Mouse (Mus musculus): ENCODE measurements around the gene Olfr1124. TPM values are rescaled to one million over a fixed set of nuclear protein-coding genes. Genes with fewer than 3 reads are reported as not detected.
"Not testable (repeated sequence)": the region's sequence is repeated elsewhere in the genome, so short reads cannot be mapped to it uniquely, and the experiment has no call there.

The Olfr1124 gene
- not detected for total RNA-seq (2021)
- long read RNA-seq, experiment 1, result 0 reads
- long read RNA-seq, experiment 2, result 0 reads

GRCm38 (mm10) chr2:87429975-87430374 is at the start of gene Olfr1124:
Olfr1124 (plus strand) TSS chr2:87430275.
- no peak for DNase-seq (ENCODE audit: low spot score in 2 of 2)

DNA sequence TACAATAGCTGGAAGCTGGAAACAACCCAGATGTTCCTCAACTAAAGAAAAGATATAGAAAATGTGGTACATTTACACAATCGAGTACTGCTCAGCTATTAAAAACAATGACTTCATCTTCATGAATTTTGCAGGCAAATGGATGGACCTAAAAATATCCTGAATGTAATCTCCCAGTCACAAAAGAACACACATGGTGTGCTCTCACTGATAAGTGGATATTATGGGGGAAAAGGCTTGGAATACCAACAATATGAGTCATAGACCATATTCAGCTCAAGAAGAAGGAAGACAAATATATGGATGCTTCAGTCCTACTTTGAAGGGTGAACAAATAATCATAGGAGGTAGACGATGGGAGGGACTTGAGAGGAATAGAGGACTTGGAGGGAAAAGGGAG is 46.1 kb upstream of the Olfr1124 start:
- no peak for DNase-seq (ENCODE audit: low spot score in 2 of 2)

GRCm38 (mm10) chr2:87385549-87385948 is 44.5 kb upstream of the Olfr1124 start, which contains the start of gene Olfr1122:
Olfr1122 (plus strand) TSS chr2:87385849.
- DNase-seq (ENCODE audit: low spot score in 2 of 2), result no peak

GRCm38 (mm10) chr2:87393605-87394004 is 36.5 kb upstream of the Olfr1124 start:
- DNase-seq (ENCODE audit: low spot score in 2 of 2), result not testable (repeated sequence)

GRCm38 (mm10) chr2:87394686-87395085 is 35.4 kb upstream of the Olfr1124 start:
- DNase-seq (ENCODE audit: low spot score in 2 of 2), result not testable (repeated sequence)

DNA sequence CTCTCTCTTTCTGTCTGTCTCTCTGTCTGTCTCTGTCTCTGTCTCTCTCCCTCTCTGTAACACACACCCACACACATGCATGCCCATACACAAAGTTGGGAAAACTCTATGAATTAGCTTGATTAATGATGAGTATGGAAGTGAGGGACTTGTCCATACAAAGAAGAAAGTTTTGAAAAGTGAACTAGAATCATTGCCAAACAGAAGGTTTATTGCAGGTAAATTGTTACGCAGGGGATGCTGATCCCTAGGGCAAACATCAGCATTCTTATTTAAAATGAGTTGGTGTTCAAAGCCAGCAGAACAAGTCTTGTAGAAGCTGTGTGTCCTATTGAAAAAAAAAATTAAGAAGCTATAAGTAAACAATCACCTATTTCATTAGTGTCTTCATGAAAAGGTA is 13.7 kb upstream of the Olfr1124 start, which contains the start of gene Olfr1123:
Gene Olfr1123, plus strand, starts transcription at position 301 of the 400 bp plus-strand sequence.
- no peak for DNase-seq (ENCODE audit: low spot score in 2 of 2)

GRCm38 (mm10) chr2:87437731-87438130 is 7.7 kb downstream of the Olfr1124 start:
- DNase-seq (ENCODE audit: low spot score in 2 of 2), result no peak

- DNase-seq (ENCODE audit: low spot score in 2 of 2), result no peak
Observed at GRCm38 (mm10) chr2:87453662-87454061, 23.6 kb downstream of the Olfr1124 start, which contains the start of gene Olfr1126. Olfr1126 (plus strand) TSS chr2:87453962.

GRCm38 (mm10) chr2:87461769-87462168 is 31.7 kb downstream of the Olfr1124 start:
- DNase-seq (ENCODE audit: low spot score in 2 of 2), result no peak

- DNase-seq (ENCODE audit: low spot score in 2 of 2), result no peak
Observed at GRCm38 (mm10) chr2:87480207-87480606, 50.1 kb downstream of the Olfr1124 start.

DNA sequence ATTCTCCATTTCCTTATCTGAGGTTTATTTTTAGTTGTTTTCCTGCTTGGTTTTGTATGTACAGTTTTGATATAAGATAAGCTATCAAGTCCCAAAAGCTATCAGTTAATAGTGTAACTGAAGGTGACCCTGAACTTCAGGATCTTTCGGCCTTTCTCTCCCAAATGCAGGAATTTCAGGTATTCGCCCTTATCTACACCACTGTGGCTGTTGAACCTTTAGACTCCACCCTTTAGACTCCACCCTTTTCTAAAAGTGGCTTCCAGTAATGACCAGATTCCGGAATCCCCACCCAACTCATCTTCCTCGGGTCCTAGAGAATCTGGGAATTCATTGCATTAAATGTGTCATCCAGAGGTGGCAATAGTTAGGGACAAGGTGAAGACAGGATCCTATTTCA is 51.1 kb downstream of the Olfr1124 start:
- no peak for DNase-seq (ENCODE audit: low spot score in 2 of 2)

GRCm38 (mm10) chr2:87482276-87482675 is 52.2 kb downstream of the Olfr1124 start:
- no peak for DNase-seq (ENCODE audit: low spot score in 2 of 2)

Other genes starting within 250 kb of the Olfr1124 start
- gene Olfr1112, start 242.5 kb upstream of the Olfr1124 start, total RNA-seq (2021), result not detected
- gene Olfr1113, start 221.3 kb upstream of the Olfr1124 start, total RNA-seq (2021), result not detected
- not detected for gene Olfr1115, start 182.3 kb upstream of the Olfr1124 start, total RNA-seq (2021)
- gene Olfr1116, start 162.7 kb upstream of the Olfr1124 start, total RNA-seq (2021), result not detected
- gene Olfr1118, start 122.7 kb upstream of the Olfr1124 start, total RNA-seq (2021), result not detected
- not detected for gene Olfr1120, start 75.5 kb upstream of the Olfr1124 start, total RNA-seq (2021)
- gene Olfr1121, start 60.4 kb upstream of the Olfr1124 start, total RNA-seq (2021), result not detected
- gene Olfr1122, start 44.4 kb upstream of the Olfr1124 start, total RNA-seq (2021), result not detected
- gene Olfr1123, start 13.6 kb upstream of the Olfr1124 start, total RNA-seq (2021), result not detected
- not detected for gene Olfr1126, start 23.7 kb downstream of the Olfr1124 start, total RNA-seq (2021)
- not detected for gene Pramel7, start 66.8 kb downstream of the Olfr1124 start, total RNA-seq (2021)
- gene Pramel6, start 76.3 kb downstream of the Olfr1124 start, total RNA-seq (2021), result not detected
- gene Olfr153, start 101.5 kb downstream of the Olfr1124 start, total RNA-seq (2021), result not detected
- gene Olfr1128, start 115.3 kb downstream of the Olfr1124 start, total RNA-seq (2021), result not detected
- gene Olfr1129, start 143.6 kb downstream of the Olfr1124 start, total RNA-seq (2021), result not detected
- not detected for gene Olfr1130, start 175.9 kb downstream of the Olfr1124 start, total RNA-seq (2021)
- gene Olfr1131, start 196.8 kb downstream of the Olfr1124 start, total RNA-seq (2021), result not detected
- gene Olfr1132, start 207.3 kb downstream of the Olfr1124 start, total RNA-seq (2021), result not detected
- not detected for gene Olfr1133, start 217.1 kb downstream of the Olfr1124 start, total RNA-seq (2021)
- not detected for gene Olfr1134, start 228.2 kb downstream of the Olfr1124 start, total RNA-seq (2021)
- not detected for gene Olfr1135, start 243.4 kb downstream of the Olfr1124 start, total RNA-seq (2021)

Data from adrenal gland, adult 18-20 months (tissue).